Mouse (Mus musculus): ENCODE data around the gene Arhgap6.

DNA sequence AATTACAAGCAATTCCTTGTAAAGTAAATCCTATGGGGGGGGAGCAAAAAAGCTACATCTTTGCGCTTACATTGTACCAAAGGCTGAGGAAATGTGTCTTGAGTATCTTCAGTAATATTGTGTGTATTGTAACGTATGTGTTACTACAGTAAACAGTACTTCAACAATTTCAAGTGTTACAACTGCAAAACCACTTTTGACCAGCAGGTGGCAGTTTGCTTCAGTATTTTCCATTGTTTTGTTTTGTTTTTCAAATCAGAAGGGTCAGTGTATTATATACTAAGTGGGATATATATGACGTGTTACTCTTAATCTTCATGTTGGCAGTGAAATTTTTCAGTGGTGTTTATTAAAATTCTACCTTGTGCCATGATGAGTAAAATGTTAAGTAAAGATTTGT lies 509.0 kb downstream of the Arhgap6 start:
- TF ChIP-seq CTCF (IDR thresholded peaks at IDR 0.05; ENCODE audit: extremely low read depth, insufficient read depth, insufficient read length, insufficient replicate concordance) (no peak), POLR2A (IDR thresholded peaks at IDR 0.05; ENCODE audit: low read depth, low read length) (no peak)
